Mouse (Mus musculus) layer of hippocampus, postnatal 36 days (tissue): ENCODE measurements around the gene Vipr2. TPM values are rescaled to one million over a fixed set of nuclear protein-coding genes. Genes with fewer than 3 reads are reported as not detected.

ENCODE experiments used
- DNase-seq, 2 experiments: peaks; one replicate each; pipeline ENCODE4 v3.0.0; 2022
- total RNA-seq, 2 experiments: library from RNA; stranded (reverse); gene quantifications; 2 replicates each; pipeline ENCODE4 v1.2.3; 2021

Gene Vipr2
- 1 to 10 TPM in 1 of 2 experiments, under 1 TPM in 1; 0.50 to 1.6 TPM for total RNA-seq

DNA sequence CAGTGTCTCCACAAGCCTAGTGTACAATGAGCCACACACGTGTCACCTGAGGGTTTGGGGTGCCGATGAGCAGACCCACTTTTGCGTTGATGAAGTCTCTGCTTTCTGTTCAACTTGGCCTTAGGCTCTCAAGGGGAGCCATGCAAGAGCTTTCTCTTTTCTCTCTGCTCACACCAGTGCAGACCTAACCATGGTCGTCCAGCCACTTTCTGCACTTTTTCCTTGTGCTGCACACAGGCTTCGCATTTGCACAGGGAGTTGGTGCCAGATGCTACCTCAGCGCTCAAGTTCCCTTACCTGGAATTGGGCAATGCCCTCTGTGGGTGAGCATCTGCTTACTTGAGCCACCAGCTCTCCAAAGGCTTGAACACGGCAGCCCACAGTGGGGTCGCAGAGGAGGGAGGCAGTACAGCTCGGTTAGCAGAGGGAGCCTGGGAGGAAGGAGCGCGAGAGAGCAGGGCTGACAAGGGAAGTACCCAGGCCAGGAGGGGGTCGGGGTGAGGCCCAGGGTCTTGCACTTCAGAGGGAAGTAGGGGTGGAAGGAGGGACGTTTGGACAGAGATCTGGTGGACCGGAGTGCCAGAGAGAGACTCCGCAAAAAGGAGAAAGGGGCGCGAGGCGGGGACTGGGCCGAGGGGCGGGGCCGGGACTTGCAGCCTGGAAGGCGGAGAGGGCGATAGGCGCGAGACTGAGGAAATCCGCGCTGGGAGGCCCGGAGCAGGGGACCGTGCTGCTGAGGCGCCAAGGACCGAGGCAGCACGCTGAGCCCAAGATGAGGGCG, at the start of gene Vipr2:
Gene Vipr2, plus strand, starts transcription at position 653 of the 781 bp plus-strand sequence.
- DNase-seq = peak in 1 of 2 experiments; percentile 5

DNA sequence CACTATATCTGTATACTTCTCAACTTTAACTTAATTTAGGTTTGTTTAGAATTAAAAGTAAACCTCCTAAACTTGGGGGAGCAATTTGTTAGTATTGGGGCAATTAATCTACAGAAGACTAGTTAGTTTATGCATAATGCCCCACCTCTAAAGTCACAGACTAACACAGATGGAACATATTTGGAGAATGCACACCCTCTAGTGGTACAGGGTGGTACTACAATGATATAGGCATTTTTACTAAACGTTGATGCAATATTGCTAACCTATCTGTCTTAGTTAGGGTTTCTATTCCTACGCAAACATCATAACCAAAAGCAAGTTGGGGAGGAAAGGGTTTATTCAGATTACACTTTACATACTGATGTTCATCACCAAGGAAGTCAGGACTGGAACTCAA, 49.4 kb upstream of the Vipr2 start:
- no peak for DNase-seq

DNA sequence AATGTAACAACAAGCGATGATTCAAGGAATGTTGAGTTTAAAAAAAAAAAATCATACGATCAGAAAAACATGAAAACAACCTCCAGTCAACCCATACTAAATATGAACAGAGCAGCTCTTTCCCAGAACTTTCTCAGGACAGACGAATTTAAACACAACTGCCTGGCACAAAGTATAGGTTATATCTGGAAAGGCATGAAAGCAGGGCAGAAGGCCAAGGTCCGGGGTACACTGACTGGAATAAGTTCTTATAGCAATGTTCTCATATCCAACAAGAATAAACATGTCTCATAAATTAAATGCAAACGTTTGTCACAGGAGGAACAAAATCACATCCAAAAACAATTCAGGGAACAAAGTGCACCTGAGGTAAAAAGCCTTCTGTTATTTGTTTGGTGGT, 42.2 kb upstream of the Vipr2 start:
- no peak for DNase-seq

DNA sequence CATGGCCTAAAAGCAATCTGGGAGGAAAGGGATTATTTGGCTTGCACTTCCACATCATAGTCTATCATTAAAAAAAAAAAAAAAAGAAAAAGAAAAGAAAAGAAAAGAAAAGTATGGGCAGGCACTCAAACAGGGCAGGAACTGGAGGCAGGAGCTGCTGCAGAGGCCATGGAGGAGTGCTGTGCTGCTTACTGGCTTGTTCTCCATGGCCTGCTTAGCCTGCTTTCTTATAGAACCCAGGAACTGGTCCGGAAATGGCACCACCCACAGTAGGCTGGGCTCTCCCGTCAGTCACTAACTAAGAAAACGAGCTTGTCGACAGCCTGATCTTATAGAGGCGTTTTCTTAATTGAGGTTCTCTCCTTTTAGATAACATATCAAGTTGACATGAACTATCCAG, 32.7 kb upstream of the Vipr2 start:
- no peak for DNase-seq

DNA sequence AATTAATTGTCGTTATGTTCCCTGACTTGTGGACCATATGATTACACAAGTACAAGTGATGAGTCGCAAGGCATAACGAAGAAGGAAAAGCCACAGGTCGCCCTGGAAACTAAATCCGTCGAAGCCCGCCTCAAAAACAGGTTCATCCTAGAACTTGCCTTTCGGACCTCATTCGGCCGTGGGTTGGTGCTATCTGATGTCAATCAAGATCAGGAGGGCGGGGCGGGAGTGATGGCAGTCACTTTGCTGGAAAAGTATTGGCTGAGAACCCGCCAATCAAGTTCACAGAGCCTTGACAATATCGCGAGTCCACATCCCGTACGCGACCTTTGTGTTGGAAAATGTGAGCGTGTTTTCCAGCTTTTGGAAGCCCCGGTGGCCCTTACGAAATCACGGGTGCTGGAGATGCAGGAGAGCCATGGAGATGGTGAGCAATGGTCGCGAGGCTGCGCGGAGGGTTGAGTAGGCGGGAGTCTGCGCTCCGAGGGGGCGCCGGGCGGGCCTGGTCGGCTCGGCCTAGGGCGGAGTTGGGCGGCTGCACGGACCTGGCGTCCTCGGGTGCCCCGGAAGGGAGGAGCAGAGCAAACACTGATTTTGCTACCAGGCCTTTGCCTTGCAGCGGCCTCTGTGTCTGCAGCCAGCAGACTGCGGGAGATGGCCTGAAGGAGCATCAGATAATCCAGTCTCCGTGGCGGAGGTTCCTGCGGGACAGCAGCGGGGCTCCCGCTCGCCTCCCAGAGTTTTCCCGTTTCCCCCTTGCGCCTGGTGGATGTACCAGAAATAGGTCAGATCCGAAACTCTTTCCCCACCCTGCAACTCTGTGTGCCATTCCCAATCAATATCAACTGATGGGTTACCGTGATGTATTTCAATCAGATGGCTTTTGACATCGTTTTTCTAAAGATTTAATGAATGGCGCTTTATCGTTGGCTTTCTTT, 29.8 kb upstream of the Vipr2 start, which contains the start of gene Zfp386:
Gene Zfp386, plus strand, starts transcription at position 285 of the 938 bp plus-strand sequence.
- peak; percentile 96 to 97 for DNase-seq

DNA sequence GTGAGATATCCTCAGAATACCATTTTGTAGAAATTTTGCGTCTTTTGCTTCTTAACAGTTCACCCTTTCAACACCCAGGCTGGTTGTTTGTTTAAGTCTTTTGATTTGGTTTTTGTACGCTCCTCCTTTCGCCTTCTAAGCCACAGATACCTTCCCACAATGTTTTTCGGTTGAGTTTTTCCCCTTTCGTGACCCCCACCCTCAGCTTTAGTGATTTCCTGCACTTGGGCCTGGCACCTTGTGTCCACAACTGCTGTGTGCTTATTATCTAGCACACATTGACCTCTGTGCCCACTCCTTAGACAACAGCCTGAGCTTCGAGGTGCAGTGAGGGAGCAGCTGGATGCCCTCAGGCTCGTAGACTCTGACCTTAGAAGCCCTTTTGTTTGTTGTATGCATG, 28.8 kb upstream of the Vipr2 start:
- DNase-seq = no peak

DNA sequence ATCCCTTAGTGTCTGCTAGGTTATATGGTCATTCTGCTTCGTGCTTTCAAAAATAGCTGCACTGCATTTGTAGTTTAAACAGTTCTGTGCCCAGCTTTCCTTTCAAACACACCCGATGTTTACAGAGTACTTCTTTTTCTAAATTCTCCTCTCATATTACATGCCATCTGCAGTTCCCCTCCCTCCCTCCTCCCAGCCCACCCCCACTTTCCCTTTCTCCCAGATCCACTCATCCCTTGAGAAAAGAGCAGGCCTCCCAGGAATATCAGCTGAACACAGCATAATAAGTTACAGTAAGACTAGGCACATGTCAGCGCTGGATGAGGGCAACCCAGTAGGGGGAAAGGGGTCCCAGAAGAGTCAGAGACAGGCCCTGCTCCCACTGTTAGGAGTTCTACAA, 28.3 kb upstream of the Vipr2 start:
- DNase-seq = no peak

DNA sequence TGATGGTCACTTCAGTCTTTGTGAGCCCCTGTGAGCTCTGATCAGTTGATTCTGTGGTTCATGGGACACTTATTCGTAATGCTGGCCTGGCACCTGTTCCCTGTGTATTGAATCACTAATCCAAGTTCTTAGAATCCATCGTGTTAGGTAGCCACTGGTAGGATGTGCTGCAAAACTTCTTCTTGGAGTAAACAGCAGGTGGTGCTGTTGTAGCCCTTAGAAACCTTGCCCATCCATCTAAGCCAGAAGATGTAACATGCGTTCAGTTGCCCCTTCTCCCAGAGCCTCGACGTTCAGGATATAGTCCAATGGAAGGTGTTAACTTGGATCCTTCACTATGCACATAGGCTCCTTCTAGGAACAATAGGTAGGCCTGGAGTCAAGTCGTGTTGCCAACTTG, 27.8 kb upstream of the Vipr2 start:
- DNase-seq = no peak

DNA sequence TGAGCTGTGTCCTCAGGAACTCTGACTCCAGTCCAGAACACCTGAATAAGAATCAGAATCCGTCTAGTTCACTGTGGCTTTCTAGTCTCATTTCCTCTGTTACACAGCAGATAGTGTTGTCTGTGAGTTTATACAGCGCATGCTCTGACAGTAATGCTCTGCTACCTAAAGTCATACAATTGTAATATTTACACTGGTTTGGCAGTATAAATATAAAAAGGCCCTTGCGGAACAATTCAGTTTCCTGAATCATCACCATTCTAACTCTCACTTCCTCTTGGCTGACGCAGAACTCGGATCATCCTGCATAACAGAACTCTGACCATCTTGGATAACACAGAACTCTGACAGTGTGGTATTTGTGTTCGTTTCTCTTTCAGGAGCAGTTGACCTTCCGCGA, 23.2 kb upstream of the Vipr2 start:
- DNase-seq = no peak

DNA sequence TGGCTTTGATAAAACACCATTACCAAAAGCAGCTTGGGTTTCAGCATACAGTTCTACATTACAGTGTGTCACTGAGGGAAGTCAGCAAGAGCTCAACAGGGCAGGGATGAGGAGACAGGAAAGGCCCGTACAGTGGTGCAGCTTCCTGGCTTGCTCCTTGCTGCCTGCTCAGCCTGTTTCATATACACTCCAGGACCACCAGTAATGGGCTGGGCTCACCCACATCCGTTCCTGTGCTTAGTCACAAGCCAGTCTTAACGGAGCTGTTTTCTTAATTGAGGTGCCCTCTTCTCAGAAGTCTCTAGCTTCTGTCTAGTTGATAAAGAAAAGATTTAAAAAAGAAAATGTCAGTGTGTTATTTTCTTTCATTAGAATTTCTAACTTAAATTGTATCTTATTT, 21.4 kb upstream of the Vipr2 start:
- DNase-seq = no peak

DNA sequence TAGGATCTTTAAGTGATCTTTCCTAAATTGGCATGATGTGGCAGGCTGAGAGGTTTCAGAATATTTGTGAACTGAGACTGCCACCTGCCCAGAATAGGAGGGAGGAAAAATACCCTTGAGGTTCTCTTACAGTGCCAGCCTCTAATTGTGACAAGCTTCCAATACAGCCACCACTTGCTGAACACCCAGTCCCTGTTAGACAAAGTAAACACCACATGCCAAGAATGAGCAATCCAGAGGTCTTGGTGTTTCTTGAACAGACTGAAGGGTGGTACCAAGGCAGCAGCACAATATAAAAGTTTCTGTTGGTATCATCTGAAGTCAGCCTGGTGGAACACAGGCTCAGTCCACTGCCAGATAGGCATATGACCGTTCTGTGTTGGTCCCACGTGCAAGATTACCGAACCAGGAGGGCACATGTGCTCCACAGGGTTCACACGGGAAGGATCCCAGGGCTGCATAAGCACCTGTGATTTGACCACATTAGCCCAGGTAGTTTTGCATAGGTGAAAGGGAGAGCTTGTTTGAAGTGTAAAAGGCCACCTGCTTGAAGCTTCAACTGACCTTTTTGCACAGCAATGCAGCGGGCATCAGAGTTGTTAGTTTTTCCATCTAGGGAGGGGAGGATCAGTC, 15.8 kb upstream of the Vipr2 start:
- DNase-seq = no peak

DNA sequence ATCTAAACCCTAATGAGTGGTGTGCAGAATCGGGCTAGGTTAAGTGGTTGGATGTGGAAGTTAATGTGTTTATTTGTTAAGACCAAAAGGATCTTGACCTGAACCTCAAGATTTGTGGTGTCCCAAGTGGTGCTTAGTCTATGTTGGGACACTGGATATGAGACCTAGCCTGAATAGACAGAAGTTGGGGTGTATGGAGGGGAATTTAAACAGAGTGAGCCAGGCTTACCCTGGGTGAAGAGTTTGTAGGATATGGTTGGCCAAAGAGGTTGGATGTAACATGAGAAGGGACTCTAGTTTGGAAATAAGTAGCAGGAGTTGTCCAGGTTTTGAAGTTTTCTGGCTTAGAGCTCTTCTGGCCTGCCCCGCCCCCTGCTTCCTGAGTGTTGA, 15.3 kb upstream of the Vipr2 start:
- no peak for DNase-seq

DNA sequence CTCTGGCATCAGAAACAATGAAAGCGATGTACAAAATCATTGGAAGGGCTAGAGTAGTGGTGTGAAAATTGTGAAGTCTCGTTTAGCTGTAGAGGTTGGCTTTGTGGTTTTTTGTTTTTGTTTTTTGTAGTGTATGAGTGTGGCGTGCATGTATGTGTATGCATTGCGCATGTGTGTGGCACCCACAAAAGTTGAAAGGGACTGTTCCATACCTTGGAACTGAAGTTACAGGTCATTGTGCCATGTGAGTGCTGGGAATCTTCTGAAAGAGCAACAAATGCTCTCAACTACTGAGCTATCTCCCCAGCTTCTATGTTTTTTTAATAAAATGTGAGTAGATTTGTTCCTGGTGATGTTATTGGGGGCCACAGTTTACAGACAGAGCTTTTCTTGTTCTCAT, 14.5 kb upstream of the Vipr2 start:
- no peak for DNase-seq

DNA sequence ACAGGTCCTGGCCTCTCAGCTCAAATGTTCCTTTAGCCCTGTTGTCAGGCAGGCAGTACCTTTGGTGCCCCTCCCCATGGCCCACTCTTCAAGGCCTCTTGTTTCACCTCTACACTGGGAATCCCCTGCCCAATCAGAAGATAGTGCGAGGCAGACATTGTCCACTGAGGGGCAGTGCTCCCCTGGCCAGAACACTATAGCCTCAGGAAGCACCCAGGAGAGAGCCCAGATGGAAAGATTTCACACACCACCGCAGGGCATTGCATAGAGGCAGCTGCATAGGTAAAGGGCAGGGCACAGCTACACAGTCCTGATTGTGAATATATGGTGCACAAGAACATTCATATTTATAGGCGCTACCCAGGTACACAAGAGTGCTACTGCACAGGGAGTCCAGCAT, 6.5 kb upstream of the Vipr2 start:
- DNase-seq = peak in 1 of 2 experiments; percentile 34

DNA sequence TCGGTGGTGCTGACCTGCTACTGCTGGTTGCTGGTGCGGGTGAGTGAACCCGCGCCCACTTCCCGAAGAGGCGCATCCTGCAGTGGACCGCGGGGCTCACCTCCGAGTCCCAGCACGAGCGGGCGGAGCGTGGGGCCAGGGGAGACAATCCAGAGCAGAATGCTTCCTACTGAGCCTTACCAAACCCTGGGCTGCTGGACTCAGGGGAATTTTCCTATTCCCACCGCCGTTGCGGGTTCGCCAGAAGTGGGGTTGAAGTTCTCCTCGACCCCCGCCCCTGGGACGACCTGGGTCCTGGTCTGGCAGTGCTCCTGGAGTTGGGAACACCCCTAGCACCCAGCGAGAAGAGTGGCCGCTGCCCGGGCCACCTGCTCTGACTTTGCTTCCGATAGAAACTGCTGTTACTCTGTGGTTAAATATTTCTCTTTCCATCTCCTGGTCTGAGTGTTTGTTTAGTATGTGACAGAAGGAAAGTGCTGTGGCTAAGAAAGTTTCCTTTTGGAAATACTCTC, 385 bp downstream of the Vipr2 start:
- DNase-seq = no peak

DNA sequence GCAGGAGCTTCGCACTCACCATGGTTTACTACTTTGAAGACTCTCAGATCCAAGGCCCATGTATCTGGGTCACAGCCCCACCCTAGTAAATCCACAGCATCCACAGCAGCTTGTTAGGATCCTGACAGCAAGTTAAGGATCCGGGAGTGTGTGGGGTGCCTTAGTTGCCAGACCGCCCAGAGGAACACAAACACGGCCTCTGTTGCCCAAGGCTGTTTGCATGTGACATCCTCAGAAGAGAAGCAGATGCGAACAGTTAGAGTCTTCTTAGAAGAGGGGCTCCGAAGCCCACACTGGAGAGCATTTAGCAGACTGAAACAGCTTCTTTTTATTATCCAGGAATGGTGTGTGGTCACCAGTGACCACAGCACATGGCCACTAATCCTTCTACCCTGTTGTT, 5.6 kb downstream of the Vipr2 start:
- DNase-seq = no peak

DNA sequence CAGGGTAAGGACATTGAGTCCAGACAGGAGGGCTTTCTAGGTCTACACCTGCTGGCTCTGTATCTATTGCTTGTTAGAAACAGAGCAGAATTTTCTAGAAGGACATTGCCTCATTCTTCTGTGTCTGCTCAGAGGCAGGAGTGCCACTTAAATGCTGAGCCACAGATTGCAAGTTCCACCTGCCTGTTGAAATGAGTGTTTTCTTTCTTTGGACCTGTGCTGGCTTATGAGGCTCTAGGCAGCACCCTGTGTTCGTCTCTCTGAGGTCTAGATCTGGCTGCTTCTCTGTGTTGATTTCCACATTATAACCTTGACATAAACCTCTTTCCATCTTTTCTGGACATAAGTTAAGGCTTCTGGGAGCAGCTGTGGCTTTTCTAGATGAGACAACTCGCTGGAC, 6.8 kb downstream of the Vipr2 start:
- DNase-seq = no peak

DNA sequence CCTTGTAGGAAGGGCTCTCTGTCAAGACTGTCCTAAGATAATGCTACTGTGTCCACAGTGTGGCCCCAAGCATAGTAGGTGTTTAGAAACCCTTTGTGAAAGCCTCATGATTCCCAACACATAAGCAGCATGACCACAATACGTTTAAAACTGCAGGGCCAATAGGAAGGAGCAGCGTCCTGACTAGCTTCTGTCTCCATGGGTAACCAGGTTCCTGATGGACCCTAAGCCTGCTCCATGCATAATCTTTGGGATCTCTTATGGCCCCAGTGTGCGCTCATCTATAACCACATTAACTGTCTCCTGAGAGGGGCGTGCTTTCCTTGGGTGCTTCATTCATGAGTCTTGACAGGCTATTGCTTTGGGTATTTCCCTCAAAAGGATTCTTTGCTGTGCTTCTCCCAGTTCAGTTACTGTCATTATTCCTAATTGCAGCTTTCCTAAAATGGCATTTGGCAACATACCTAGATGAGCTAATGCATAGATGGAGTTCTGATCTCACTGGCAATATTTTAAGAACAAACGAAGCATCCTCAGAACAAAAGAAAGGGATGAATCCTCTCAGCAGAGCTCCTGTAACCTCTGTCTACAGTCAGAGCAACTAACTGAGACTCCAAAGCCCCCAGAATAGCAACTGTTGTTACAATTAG, 9.6 kb downstream of the Vipr2 start:
- DNase-seq = no peak

DNA sequence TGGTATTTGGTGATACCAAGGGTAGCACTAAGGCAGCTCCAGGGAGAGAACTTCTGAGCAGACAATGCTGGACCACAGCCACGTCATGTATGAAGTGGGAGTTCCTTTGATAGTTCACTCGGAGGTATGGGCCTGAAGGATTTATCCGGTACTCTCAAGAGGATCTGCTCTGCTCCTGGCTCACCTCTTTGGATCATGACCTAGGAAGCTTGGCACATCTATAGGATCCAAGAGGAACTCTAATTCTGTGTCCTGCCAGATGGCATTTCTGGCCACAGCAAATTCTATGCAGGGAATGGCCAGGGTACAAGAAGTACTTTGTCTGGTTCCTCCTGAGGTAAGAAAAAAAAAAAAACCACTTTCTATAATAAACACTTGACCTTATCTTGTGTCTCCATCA, 12.3 kb downstream of the Vipr2 start:
- DNase-seq = no peak

DNA sequence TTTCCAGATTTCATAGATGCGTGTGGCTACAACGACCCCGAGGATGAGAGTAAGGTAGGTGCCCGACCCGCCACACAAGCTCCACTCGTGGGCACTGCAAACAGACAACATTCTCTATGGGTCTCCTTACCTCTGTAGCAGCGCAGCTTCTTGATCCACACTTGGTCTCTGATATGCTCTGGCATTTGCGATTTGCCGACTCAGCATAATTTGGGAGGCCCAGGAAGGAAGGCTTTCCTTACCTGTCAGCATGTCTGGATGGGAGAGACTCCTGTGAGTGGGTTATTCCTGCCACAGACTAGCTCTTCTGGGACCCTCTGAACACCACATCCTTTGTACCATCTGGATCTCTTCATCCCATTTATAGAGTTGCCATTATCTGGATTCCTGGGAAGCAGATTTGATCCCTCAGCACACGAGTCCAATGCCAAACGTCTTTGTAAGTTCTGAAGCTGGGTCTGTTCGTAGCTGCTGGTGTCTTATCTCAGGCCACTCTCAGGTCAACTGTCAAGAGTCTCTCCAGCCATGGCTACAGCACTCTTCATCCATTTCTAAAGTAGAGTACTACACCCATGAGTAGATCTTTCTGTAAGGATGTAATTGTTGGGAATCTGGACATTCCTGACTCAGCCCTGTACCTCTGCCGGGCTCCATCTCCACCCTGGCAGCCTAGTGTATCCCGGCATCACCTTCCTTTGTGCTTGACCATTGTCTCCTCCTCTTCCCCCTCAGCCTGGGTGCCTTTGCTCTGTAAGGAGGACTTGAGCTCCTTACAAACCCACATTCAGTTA, 17.4 kb downstream of the Vipr2 start:
- no peak for DNase-seq

DNA sequence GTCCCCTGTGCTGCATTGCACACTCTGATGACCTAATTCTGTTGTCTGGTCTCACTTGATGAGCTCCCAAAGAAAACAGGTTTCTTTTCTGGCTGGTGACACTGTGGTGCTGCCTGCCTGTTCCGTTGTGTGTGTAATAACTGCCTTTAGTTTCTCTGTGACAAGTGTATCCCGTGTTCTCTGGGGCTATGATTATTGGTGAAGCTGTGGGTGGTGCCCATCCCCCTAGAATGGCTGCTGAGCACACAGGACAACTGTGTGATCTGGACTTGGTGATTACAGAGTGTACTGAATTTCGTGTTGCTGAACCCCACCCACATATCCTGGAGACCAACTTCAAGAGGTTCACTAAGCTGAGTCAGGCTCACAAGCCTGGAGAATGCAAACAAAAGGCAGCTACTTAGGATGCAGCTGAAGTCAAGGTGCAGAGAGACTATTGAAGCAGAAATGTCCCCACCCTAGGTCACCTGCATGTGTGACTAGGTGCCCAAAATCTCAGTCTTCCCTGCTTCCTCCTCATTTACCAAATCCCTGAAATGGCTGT, 18.9 kb downstream of the Vipr2 start:
- no peak for DNase-seq
